Mouse (Mus musculus) myocyte (in vitro differentiated cells): Measurements from ENCODE around the gene Ovgp1.

ENCODE experiments used
- CEBPB ChIP-seq: IDR thresholded peaks from 2 replicates; pipeline ENCODE4 v1.6.1; 2011; ENCODE audit warnings: mild to moderate bottlenecking, moderate library complexity; ENCODE audit not compliant: poor library complexity, insufficient read depth, severe bottlenecking
- E2F4 ChIP-seq: IDR thresholded peaks from one replicate; pipeline ENCODE4 v1.6.1; 2011; ENCODE audit warnings: mild to moderate bottlenecking, control low read depth, moderate library complexity; ENCODE audit not compliant: insufficient read depth
- MYOD1 ChIP-seq, 3 experiments: IDR thresholded peaks; one replicate each; pipeline ENCODE4 v1.6.1; 2011; ENCODE audit warnings: control low read depth in 2 of 3, low read depth in 2 of 3, mild to moderate bottlenecking in 2 of 3, moderate library complexity in 1 of 3; ENCODE audit not compliant: insufficient read length in 2 of 3, control insufficient read depth in 1 of 3
- POLR2A ChIP-seq: IDR thresholded peaks from one replicate; pipeline ENCODE4 v1.6.1; 2011; ENCODE audit warnings: low read depth, mild to moderate bottlenecking, control low read depth, moderate library complexity; ENCODE audit not compliant: insufficient read length
- POLR2AphosphoS2 ChIP-seq: IDR thresholded peaks from one replicate; pipeline ENCODE4 v1.6.1; 2011; ENCODE audit warnings: low read depth, control low read depth; ENCODE audit not compliant: insufficient read length
- SRF ChIP-seq: IDR thresholded peaks from one replicate; pipeline ENCODE4 v1.6.1; 2011; ENCODE audit warnings: low read depth; ENCODE audit not compliant: control insufficient read depth, insufficient read length
- USF1 ChIP-seq: IDR thresholded peaks from one replicate; pipeline ENCODE4 v1.6.1; 2011; ENCODE audit warnings: low read depth, mild to moderate bottlenecking, control low read depth, moderate library complexity

- TF ChIP-seq POLR2A (no peak), E2F4 (no peak), USF1 (no peak), SRF (no peak), POLR2AphosphoS2 (no peak), CEBPB (no peak), MYOD1 (IDR thresholded peaks at IDR 0.05; ENCODE audit: control insufficient read depth in 1 of 3, insufficient read length in 2 of 3, low read depth in 2 of 3) (no peak)
Measured at GRCm38 (mm10) chr3:105927561-105928194, 45.8 kb upstream of the Ovgp1 start.
